Mouse (Mus musculus): ENCODE results near the gene Map1b.

The Map1b gene

DNA sequence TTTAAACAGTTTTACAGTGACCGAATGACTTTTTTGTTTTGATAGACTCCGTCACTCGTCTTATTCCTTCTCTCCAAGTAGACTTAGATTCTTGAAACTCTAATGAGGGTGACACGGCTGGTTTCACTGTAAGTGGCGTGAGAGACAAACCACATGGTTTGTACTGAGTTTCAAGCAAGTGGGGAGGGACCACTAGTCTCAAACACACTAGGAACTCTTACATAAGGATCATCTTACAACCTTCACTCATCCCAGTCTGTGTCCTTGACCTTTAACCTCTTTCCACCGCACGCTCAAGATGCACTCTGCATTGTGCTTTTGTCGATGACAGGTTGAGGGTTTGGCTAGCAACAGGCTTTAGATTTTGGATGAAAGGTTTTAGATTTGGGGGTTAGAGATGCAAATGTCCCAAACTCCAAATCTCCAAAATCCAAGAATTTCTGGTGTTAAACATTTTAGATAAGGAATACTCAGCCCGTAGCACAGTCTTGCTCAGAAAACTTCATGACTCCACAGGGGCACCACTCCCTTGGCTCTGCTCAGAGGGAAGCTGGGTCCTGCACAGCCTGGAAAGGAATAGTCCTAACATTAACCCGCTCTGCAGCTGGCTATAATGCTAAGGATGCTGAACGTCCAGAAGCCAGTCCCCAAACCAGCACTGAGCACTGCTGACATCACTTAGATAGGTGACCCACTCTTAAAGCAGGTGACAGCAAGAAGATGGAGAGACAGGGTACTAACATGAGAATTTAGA lies 10.3 kb downstream of the Map1b start:
- no peak for TF ChIP-seq GATA4 (IDR thresholded peaks at IDR 0.05; ENCODE audit: insufficient replicate concordance, low read length)

GRCm38 (mm10) chr13:99503370-99503979 lies 12.9 kb downstream of the Map1b start:
- TF ChIP-seq GATA4 (IDR thresholded peaks at IDR 0.05; ENCODE audit: insufficient replicate concordance, low read length): no peak

- no peak for TF ChIP-seq GATA4 (IDR thresholded peaks at IDR 0.05; ENCODE audit: insufficient replicate concordance, low read length)
Observed at GRCm38 (mm10) chr13:99502911-99503310, 13.4 kb downstream of the Map1b start.

- TF ChIP-seq GATA4 (IDR thresholded peaks at IDR 0.05; ENCODE audit: insufficient replicate concordance, low read length): no peak
Observed at GRCm38 (mm10) chr13:99502126-99502744, 14.1 kb downstream of the Map1b start.

DNA sequence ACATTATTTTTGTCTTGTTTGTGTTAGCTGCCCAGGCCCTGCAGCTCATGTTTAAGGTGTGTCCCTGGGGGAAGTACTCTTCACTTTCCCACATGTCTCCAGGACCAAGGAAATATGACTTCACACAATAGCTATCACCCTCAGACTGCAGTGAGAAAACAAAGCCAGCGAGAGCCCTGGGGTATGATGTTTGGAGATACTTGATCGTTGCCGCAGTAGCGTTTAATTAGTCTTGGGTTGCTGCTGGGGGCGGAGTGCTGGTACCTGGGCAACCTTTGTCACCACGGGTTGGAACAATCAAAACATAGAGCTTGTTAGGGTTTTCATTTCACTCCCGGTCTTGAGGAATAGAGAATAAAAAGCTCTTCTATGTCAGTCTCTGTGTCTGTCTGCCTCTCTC lies 14.9 kb downstream of the Map1b start:
- TF ChIP-seq GATA4 (IDR thresholded peaks at IDR 0.05; ENCODE audit: insufficient replicate concordance, low read length): no peak

GRCm38 (mm10) chr13:99500609-99501008 lies 15.7 kb downstream of the Map1b start:
- no peak for TF ChIP-seq GATA4 (IDR thresholded peaks at IDR 0.05; ENCODE audit: insufficient replicate concordance, low read length)

DNA sequence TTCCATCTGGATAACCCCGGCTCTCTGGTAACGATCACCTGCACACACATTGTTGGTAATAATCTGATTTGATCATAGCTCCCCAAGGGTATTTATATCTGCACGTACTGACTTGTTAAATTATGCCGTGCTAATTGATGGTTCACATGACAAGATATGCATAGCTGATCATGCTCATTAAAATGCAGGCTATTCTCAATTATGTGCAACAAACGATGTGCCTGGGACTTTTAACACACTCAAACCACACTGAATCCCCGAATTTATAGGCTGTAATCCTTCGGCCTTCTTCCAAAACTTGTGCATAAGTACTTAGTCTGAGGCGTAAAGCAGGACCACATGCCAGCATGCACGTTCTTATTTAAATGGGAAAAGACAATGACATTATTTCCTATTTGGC lies 16.6 kb downstream of the Map1b start:
- TF ChIP-seq GATA4 (IDR thresholded peaks at IDR 0.05; ENCODE audit: insufficient replicate concordance, low read length): no peak

GRCm38 (mm10) chr13:99496106-99496505 lies 20.2 kb downstream of the Map1b start:
- TF ChIP-seq GATA4 (IDR thresholded peaks at IDR 0.05; ENCODE audit: insufficient replicate concordance, low read length): no peak

- no peak for TF ChIP-seq GATA4 (IDR thresholded peaks at IDR 0.05; ENCODE audit: insufficient replicate concordance, low read length)
Observed at GRCm38 (mm10) chr13:99494416-99494815, 21.9 kb downstream of the Map1b start.

- TF ChIP-seq GATA4 (IDR thresholded peaks at IDR 0.05; ENCODE audit: insufficient replicate concordance, low read length): no peak
Observed at GRCm38 (mm10) chr13:99493304-99493904, 22.9 kb downstream of the Map1b start.

DNA sequence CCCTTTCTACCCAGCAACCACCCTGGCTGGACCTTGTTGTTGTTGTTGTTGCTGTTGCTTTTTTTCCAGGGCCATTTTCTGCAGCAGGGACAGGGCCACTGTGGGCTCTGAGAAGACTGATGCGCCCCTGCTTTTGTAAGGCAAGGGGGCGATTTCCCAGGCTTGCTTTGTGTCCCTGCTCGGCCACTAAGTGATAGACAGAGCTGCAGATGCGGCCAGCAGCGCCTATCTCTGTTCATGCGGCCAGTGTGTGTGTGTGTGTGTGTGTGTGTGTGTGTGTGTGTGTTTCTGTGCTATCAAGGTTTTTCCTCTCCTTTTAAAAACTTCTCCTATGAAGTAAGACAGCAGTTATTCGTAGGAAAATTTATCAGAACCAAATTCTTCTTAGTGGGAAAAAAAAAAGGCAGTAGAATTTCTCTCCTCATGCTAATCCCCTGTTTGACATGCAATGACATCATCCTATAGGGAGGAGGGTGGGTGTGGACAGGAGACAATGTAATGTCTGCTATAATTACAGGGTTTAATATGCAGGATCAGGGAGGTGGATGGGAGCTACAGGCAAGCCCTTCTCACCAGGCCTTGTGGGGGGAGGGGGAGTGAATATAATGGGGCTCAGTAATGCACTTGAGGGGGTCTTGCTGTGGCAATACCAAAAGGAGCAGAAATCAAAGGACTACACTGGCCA lies 23.6 kb downstream of the Map1b start:
- no peak for TF ChIP-seq GATA4 (IDR thresholded peaks at IDR 0.05; ENCODE audit: insufficient replicate concordance, low read length)

DNA sequence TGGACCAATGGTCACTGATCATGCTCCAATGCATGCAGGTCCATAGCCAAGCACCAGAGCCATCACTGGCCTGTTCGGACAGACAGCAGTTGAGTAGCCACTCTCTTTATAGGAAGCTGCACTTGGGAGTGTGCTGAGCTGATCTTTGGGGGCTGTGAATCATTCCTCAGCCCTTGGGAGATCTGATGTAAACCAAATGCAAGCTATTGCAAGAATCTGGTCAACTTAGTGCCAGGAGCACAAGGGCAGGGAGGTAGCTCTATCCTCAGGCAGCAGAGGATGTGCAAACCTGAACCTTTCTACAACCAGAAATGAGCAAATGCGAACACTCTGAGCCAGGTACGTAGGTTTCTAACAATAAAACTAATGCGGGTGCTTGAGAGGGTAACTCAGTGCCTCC lies 26.3 kb downstream of the Map1b start:
- no peak for TF ChIP-seq GATA4 (IDR thresholded peaks at IDR 0.05; ENCODE audit: insufficient replicate concordance, low read length)

DNA sequence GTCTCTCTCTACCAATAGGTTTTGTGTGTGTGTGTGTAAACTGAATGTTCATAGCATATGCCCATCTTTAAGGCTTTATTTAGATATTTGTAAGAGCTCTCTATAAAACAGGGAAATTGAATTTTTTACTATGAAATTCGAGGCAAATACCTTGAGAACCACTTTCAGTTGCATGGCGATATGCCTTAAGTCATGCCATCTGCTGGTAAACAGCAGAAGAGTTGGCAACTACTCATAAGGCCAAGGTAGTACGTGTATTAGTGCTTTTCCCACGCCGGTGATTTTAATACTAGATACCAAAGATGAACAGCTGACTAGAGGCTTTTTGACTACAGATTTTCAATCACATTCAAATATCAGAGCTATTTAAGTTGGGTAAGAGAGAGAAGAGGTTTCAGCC lies 27.2 kb downstream of the Map1b start:
- no peak for TF ChIP-seq GATA4 (IDR thresholded peaks at IDR 0.05; ENCODE audit: insufficient replicate concordance, low read length)

DNA sequence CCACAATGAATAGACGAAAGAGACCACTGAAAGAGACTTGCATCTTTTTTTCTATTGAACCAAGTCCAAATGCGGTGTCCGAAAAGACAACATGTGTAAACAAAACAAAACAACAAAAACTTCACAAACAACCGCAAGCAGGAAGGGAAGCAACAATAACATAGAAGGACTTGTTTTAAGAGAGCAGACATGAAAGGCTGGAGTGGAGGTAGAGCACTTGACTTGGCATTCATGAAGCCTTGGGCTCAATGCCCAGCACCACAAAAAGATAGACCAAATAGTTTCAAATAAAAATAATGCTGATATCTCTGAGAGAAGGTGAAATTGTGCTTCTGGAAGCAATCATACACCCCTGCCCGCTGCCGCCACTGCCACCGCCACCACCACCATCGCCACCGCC lies 30.5 kb downstream of the Map1b start:
- TF ChIP-seq GATA4 (IDR thresholded peaks at IDR 0.05; ENCODE audit: insufficient replicate concordance, low read length): no peak

- no peak for TF ChIP-seq GATA4 (IDR thresholded peaks at IDR 0.05; ENCODE audit: insufficient replicate concordance, low read length)
Observed at GRCm38 (mm10) chr13:99485331-99485733, 31.0 kb downstream of the Map1b start.
